Mouse (Mus musculus): ENCODE data around the gene Gps2. TPM values are rescaled to one million over a fixed set of nuclear protein-coding genes. Genes with fewer than 3 reads are reported as not detected.
A peak's percentile ranks its signal among the peaks of the same experiment; 100 is the strongest.

Gps2 gene
- total and polyA plus RNA-seq, 3 experiments, result 25.0 to 73.6 (median 29.4) TPM

- H3K27me3 ChIP-seq (replicated peaks), result no peaks in the 10 kb centered on the region
- peak within 1 kb of the TSS; percentile 56 for H3K9ac ChIP-seq (ENCODE audit: insufficient read depth, low read depth)
- H3K9me3 ChIP-seq (replicated peaks; ENCODE audit: low read length), result peaks cover 10% of the 10 kb centered on the region
- DNase-seq (ENCODE audit: extremely low read depth), result peak; percentile 95
- peaks cover 21 to 56% of the 10 kb centered on the region in 2 experiments for H3K4me1 ChIP-seq (ENCODE audit: control insufficient read depth in 1 of 2, insufficient read depth in 2 of 2)
- H3K27ac ChIP-seq (ENCODE audit: insufficient read depth, low read depth), result peak within 1 kb of the TSS; percentile 63
- no peaks in the 10 kb centered on the region for H3K79me2 ChIP-seq (replicated peaks; ENCODE audit: control insufficient read depth, extremely low read depth, insufficient read depth, poor library complexity, severe bottlenecking)
- peak within 1 kb of the TSS; percentile 41 for H3K4me2 ChIP-seq (ENCODE audit: insufficient read depth, low read depth, poor library complexity, severe bottlenecking)
- TF ChIP-seq MAX (IDR thresholded peaks at IDR 0.05; ENCODE audit: low read length), result peak; percentile 78; the same call in 1 of the 2 replicates
- TF ChIP-seq TBP (conservative IDR thresholded peaks at IDR 0.05; ENCODE audit: low read depth, low read length), result 0 out of 2 replicates have a peak, but pooled peaks have one; percentile 19
- TF ChIP-seq ZC3H11A (IDR thresholded peaks at IDR 0.05; ENCODE audit: low read depth, low read length), result peak; percentile 10; the same call in 1 of the 2 replicates
- TF ChIP-seq SIN3A (IDR thresholded peaks at IDR 0.05; ENCODE audit: low read length), result peak; percentile 83
- peak; percentile 88 for TF ChIP-seq SMC3 (IDR thresholded peaks at IDR 0.05; ENCODE audit: low read depth, low read length)
- TF ChIP-seq ETS1 (conservative IDR thresholded peaks at IDR 0.05; ENCODE audit: low read depth, low read length), result no peak
- TF ChIP-seq NRF1 (IDR thresholded peaks at IDR 0.05; ENCODE audit: low read depth, low read length), result peak; percentile 19; the same call in 1 of the 2 replicates
- peak; percentile 69 for TF ChIP-seq IRF4 (IDR thresholded peaks at IDR 0.05; ENCODE audit: low read depth, low read length)
- no peak for TF ChIP-seq JUN (IDR thresholded peaks at IDR 0.05; ENCODE audit: insufficient read depth, low read depth, low read length)
- peak; percentile 32; the same call in 1 of the 2 replicates for TF ChIP-seq EP300 (IDR thresholded peaks at IDR 0.05; ENCODE audit: low read length)
- TF ChIP-seq ZMIZ1 (IDR thresholded peaks at IDR 0.05; ENCODE audit: low read depth, low read length), result peak; percentile 73
- 0 out of 2 replicates have a peak, but pooled peaks have one; percentile 36 for TF ChIP-seq MYC (IDR thresholded peaks at IDR 0.05; ENCODE audit: low read depth, low read length)
- TF ChIP-seq RAD21 (IDR thresholded peaks at IDR 0.05; ENCODE audit: low read depth, low read length), result peak; percentile 68
- no peak for TF ChIP-seq USF1 (IDR thresholded peaks at IDR 0.05; ENCODE audit: low read depth, low read length)
- TF ChIP-seq POLR2AphosphoS2 (IDR thresholded peaks at IDR 0.05; ENCODE audit: low read depth, low read length), result no peak
- TF ChIP-seq CTCF (conservative IDR thresholded peaks at IDR 0.05 in 1 of 2, IDR thresholded peaks at IDR 0.05 in 1 of 2; ENCODE audit: low read depth in 2 of 2, low read length in 2 of 2), result peak in 1 of 2 experiments; percentile 89; a peak in 2 of 4 replicates
- no peak for TF ChIP-seq MAFK (IDR thresholded peaks at IDR 0.05; ENCODE audit: insufficient replicate concordance, low read length)
- TF ChIP-seq UBTF (IDR thresholded peaks at IDR 0.05; ENCODE audit: low read depth, low read length), result peak; percentile 22
- TF ChIP-seq NELFE (IDR thresholded peaks at IDR 0.05; ENCODE audit: low read depth, low read length), result peak; percentile 74
- peak; percentile 50 for TF ChIP-seq HCFC1 (IDR thresholded peaks at IDR 0.05; ENCODE audit: low read depth, low read length)
- TF ChIP-seq E2F4 (IDR thresholded peaks at IDR 0.05; ENCODE audit: insufficient replicate concordance, low read depth, low read length), result no peak
- TF ChIP-seq PAX5 (IDR thresholded peaks at IDR 0.05; ENCODE audit: low read length), result no peak
- TF ChIP-seq CHD1 (IDR thresholded peaks at IDR 0.05; ENCODE audit: low read depth, low read length), result no peak
- TF ChIP-seq GABPA (IDR thresholded peaks at IDR 0.05; ENCODE audit: insufficient replicate concordance, low read depth, low read length), result no peak
- peak; percentile 86 for TF ChIP-seq POLR2A (IDR thresholded peaks at IDR 0.05; ENCODE audit: low read depth, low read length)
- peak; percentile 78 for TF ChIP-seq TCF12 (IDR thresholded peaks at IDR 0.05; ENCODE audit: low read depth, low read length)
- no peak for TF ChIP-seq KAT2A (IDR thresholded peaks at IDR 0.05; ENCODE audit: insufficient replicate concordance, low read length)
- peak; percentile 65; the same call in 1 of the 2 replicates for TF ChIP-seq MEF2A (IDR thresholded peaks at IDR 0.05; ENCODE audit: borderline replicate concordance, low read depth, low read length)
- peak; percentile 90 for TF ChIP-seq ELF1 (IDR thresholded peaks at IDR 0.05; ENCODE audit: low read depth, low read length)
- TF ChIP-seq BHLHE40 (IDR thresholded peaks at IDR 0.05; ENCODE audit: low read depth, low read length), result peak; percentile 50
- TF ChIP-seq MXI1 (IDR thresholded peaks at IDR 0.05; ENCODE audit: low read depth, low read length), result peak; percentile 66
- no peak for TF ChIP-seq JUND (conservative IDR thresholded peaks at IDR 0.05; ENCODE audit: low read depth, low read length)
- no peak for TF ChIP-seq USF2 (conservative IDR thresholded peaks at IDR 0.05; ENCODE audit: low read depth, low read length)
- TF ChIP-seq ZNF384 (IDR thresholded peaks at IDR 0.05; ENCODE audit: low read depth, low read length), result no peak
- peak; percentile 89 for TF ChIP-seq MAZ (IDR thresholded peaks at IDR 0.05; ENCODE audit: low read depth, low read length)
- TF ChIP-seq RCOR1 (conservative IDR thresholded peaks at IDR 0.05; ENCODE audit: low read depth, low read length), result no peak
- TF ChIP-seq ZKSCAN1 (IDR thresholded peaks at IDR 0.05; ENCODE audit: borderline replicate concordance, low read depth, low read length), result no peak
- TF ChIP-seq CHD2 (IDR thresholded peaks at IDR 0.05; ENCODE audit: low read length), result no peak
- H3K4me3 ChIP-seq (replicated peaks in 1 of 3; ENCODE audit: low read depth in 2 of 3, low read length in 2 of 3, poor library complexity in 1 of 3), result peak within 1 kb of the TSS; percentile 50 to 74 (median 57)
- dilution Hi-C loops (cut with MboI; ENCODE audit: extremely low pct_ligation_motif_present, extremely low pct_unique_long_range_greater_than_20kb, low sequenced_read_pairs), result no loop called here
- in situ Hi-C loops (cut with MboI; ENCODE audit: low pct_ligation_motif_present, low pct_unique_long_range_greater_than_20kb, low sequenced_read_pairs), result loop anchor here (5.0 kb wide), 1 partner anchor 36 kb away; no protein-coding TSS in a partner anchor
- H3K36me3 ChIP-seq (replicated peaks in 1 of 2; ENCODE audit: control insufficient read depth in 1 of 2, insufficient read depth in 1 of 2, low read length in 1 of 2), result peaks cover 18 to 60% of the 10 kb centered on the region in 2 experiments
Measured at GRCm38 (mm10) chr11:69880853-69881603, 32.7 kb upstream of the Gps2 start, which contains the start of gene Kctd11. Gene Kctd11, minus strand, starts transcription at chr11:69881406.
